ENCODE assay signal across 16 mouse cellular contexts in the genomic region with DNA sequence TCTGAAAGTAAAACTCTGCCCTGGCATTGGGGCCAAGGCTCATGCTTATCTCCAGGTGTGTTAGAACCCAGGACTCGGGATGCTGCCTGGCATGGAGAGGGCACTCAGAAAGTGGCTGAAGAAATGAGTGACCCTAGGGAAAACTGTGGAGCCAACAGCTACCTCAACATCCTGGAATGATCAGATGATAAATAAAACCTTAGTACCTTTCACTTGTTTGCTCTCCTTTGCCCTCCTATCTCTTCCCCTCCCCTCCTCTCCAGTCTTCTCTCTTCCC.
A peak's percentile ranks its signal among the peaks of the same experiment; 100 is the strongest.
DNase-seq lines count a peak whose midpoint lies in the region; ATAC-seq lines count a peak whose summit lies in the region.
"Had no signal": no experiment of that assay in that cellular context is flagged by ENCODE, and none has a peak within 500 bp of the region (broad histone marks: within the 10 kb centered on the region; RNA-seq: fewer than 3 reads in every experiment).

No protein-coding gene starts in this region.

- H3K36me3 ChIP-seq in neural tube, embryonic 11.5 days (ENCODE audit: control insufficient read depth, insufficient read depth, low read length): no peaks in the 10 kb centered on the region
- H3K36me3 ChIP-seq in neural tube, embryonic 15.5 days: no peaks in the 10 kb centered on the region
- no peaks in the 10 kb centered on the region for H3K36me3 ChIP-seq in forebrain, embryonic 14.5 days (ENCODE audit: control insufficient read depth, insufficient read depth, low read length)
- H3K36me3 ChIP-seq in hindbrain, embryonic 15.5 days: no peaks in the 10 kb centered on the region
- H3K36me3 ChIP-seq: embryonic facial prominence, embryonic 13.5 days; heart, embryonic 13.5 days; liver, embryonic 15.5 days had no signal

- H3K4me3 ChIP-seq in neural tube, embryonic 11.5 days (ENCODE audit: low read depth, low read length): no peak overlapping the region
- H3K4me3 ChIP-seq in neural tube, embryonic 15.5 days (replicated peaks): no peak overlapping the region
- no peak overlapping the region for H3K4me3 ChIP-seq in forebrain, embryonic 14.5 days (ENCODE audit: low read depth, low read length)
- H3K4me3 ChIP-seq in hindbrain, embryonic 15.5 days: no peak overlapping the region
- H3K4me3 ChIP-seq: embryonic facial prominence, embryonic 13.5 days; gastrocnemius, adult 2 months; heart, embryonic 13.5 days; liver, embryonic 15.5 days had no signal

- no peaks in the 10 kb centered on the region for H3K9me3 ChIP-seq in neural tube, embryonic 11.5 days (ENCODE audit: control insufficient read depth, low read length)
- H3K9me3 ChIP-seq in neural tube, embryonic 15.5 days (replicated peaks): no peaks in the 10 kb centered on the region
- H3K9me3 ChIP-seq in forebrain, embryonic 14.5 days (replicated peaks; ENCODE audit: control insufficient read depth, low read length): no peaks in the 10 kb centered on the region
- H3K9me3 ChIP-seq in hindbrain, embryonic 15.5 days: no peaks in the 10 kb centered on the region
- H3K9me3 ChIP-seq: embryonic facial prominence, embryonic 13.5 days; heart, embryonic 13.5 days; liver, embryonic 15.5 days had no signal

- H3K4me2 ChIP-seq in neural tube, embryonic 11.5 days (ENCODE audit: low read depth): no peak overlapping the region
- H3K4me2 ChIP-seq in neural tube, embryonic 15.5 days: no peak overlapping the region
- peak overlapping the region; percentile 18; the same call in 1 of the 2 replicates for H3K4me2 ChIP-seq in forebrain, embryonic 14.5 days (ENCODE audit: low read length)
- peak overlapping the region; percentile 19; the same call in 1 of the 2 replicates for H3K4me2 ChIP-seq in hindbrain, embryonic 15.5 days
- H3K4me2 ChIP-seq: embryonic facial prominence, embryonic 13.5 days; heart, embryonic 13.5 days; liver, embryonic 15.5 days had no signal

- H3K27me3 ChIP-seq in neural tube, embryonic 11.5 days (ENCODE audit: control insufficient read depth, insufficient read depth, low read length): no peaks in the 10 kb centered on the region
- H3K27me3 ChIP-seq in neural tube, embryonic 15.5 days (replicated peaks): no peaks in the 10 kb centered on the region; the same call in 1 of the 2 replicates
- H3K27me3 ChIP-seq in forebrain, embryonic 14.5 days (replicated peaks; ENCODE audit: control insufficient read depth, insufficient read depth, low read length): no peaks in the 10 kb centered on the region
- no peaks in the 10 kb centered on the region for H3K27me3 ChIP-seq in hindbrain, embryonic 15.5 days
- H3K27me3 ChIP-seq: embryonic facial prominence, embryonic 13.5 days; heart, embryonic 13.5 days; liver, embryonic 15.5 days; Patski had no signal

- DNase-seq in neural tube, embryonic 11.5 days (ENCODE audit: low spot score): no peak
- no peak for DNase-seq in forebrain, embryonic 14.5 days (ENCODE audit: low spot score)
- DNase-seq in left cerebral cortex, adult 18-20 months (ENCODE audit: low spot score in 2 of 2): no peak
- no peak for DNase-seq in gastrocnemius, adult 18-20 months (ENCODE audit: low spot score)
- DNase-seq in cerebellum, postnatal 14 days: no peak
- DNase-seq: adrenal gland, postnatal 25 days; thymus, adult 18-20 months had no signal

- WGBS in neural tube, embryonic 11.5 days: 69% methylated on average over 1 of the region's 1 CpGs
- 64% methylated on average over 1 of the region's 1 CpGs for WGBS in neural tube, embryonic 15.5 days
- WGBS in forebrain, embryonic 14.5 days: 11% methylated on average over 1 of the region's 1 CpGs
- 46% methylated on average over 1 of the region's 1 CpGs for WGBS in hindbrain, embryonic 15.5 days

- H3K27ac ChIP-seq in neural tube, embryonic 11.5 days (ENCODE audit: low read depth, low read length): no peak overlapping the region
- no peak overlapping the region for H3K27ac ChIP-seq in neural tube, embryonic 15.5 days (replicated peaks)
- peak overlapping the region; percentile 39; the same call in 1 of the 2 replicates for H3K27ac ChIP-seq in forebrain, embryonic 14.5 days (ENCODE audit: low read depth, low read length)
- H3K27ac ChIP-seq in hindbrain, embryonic 15.5 days (replicated peaks): peak overlapping the region; percentile 61; the same call in 1 of the 2 replicates
- H3K27ac ChIP-seq: embryonic facial prominence, embryonic 13.5 days; gastrocnemius, adult 2 months; heart, embryonic 13.5 days; kidney, postnatal 0 days; liver, embryonic 15.5 days had no signal

- peak; percentile 48 for ATAC-seq in neural tube, embryonic 11.5 days (ENCODE audit: insufficient read depth, low FRiP score, low TSS enrichment)
- ATAC-seq in neural tube, embryonic 15.5 days (ENCODE audit: low FRiP score): no peak
- ATAC-seq in forebrain, embryonic 14.5 days: peak; percentile 21
- ATAC-seq in hindbrain, embryonic 15.5 days (ENCODE audit: low FRiP score, low read depth): no peak
- ATAC-seq: intestine, postnatal 0 days; Patski had no signal

- H3K9ac ChIP-seq in neural tube, embryonic 11.5 days (ENCODE audit: low read length): no peak overlapping the region
- no peak overlapping the region for H3K9ac ChIP-seq in neural tube, embryonic 15.5 days (replicated peaks)
- no peak overlapping the region for H3K9ac ChIP-seq in forebrain, embryonic 14.5 days (ENCODE audit: low read length)
- H3K9ac ChIP-seq in hindbrain, embryonic 15.5 days: no peak overlapping the region
- H3K9ac ChIP-seq: embryonic facial prominence, embryonic 13.5 days; heart, embryonic 13.5 days; liver, embryonic 15.5 days had no signal

- peaks cover 8% of the 10 kb centered on the region for H3K4me1 ChIP-seq in neural tube, embryonic 11.5 days (ENCODE audit: control insufficient read depth, insufficient read depth, low read length)
- peaks cover 15% of the 10 kb centered on the region for H3K4me1 ChIP-seq in neural tube, embryonic 15.5 days
- peaks cover 27% of the 10 kb centered on the region for H3K4me1 ChIP-seq in forebrain, embryonic 14.5 days (ENCODE audit: control insufficient read depth, insufficient read depth, low read length)
- H3K4me1 ChIP-seq in hindbrain, embryonic 15.5 days (replicated peaks): peaks cover 27% of the 10 kb centered on the region
- H3K4me1 ChIP-seq: liver, embryonic 15.5 days had no signal

Comparison
In these comparisons a context has a peak if more than half of its experiments do, and no peak if none do; other contexts are left out.
1. ATAC-seq: peak in neural tube, embryonic 11.5 days (single experiment) and forebrain, embryonic 14.5 days (single experiment); none in neural tube, embryonic 15.5 days (single experiment) and hindbrain, embryonic 15.5 days (single experiment).
2. H3K27ac ChIP-seq: peak in forebrain, embryonic 14.5 days (single experiment) and hindbrain, embryonic 15.5 days (single experiment); none in neural tube, embryonic 11.5 days (single experiment) and neural tube, embryonic 15.5 days (single experiment).
3. H3K4me2 ChIP-seq: peak in forebrain, embryonic 14.5 days (single experiment) and hindbrain, embryonic 15.5 days (single experiment); none in neural tube, embryonic 11.5 days (single experiment) and neural tube, embryonic 15.5 days (single experiment).